In the genomic region with DNA sequence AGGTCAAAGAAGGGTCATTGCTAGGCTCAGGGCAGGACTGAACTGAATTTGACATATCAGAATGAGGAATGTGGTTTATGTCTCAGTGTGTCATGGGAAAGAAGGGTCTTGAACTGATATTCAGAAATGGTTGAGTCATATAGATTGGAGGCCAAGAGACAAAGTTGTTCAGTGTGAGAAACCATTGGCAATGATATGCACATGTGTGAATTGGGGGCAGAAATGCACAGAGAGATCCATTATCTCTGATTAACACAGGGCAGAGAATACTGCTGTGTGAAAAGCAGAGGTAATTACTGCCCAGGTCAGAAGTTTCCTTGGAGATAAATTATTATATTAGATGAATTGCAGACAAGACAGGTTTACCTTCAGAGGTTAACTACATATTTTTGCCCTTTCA, we compare ENCODE assay signal across 13 mouse cellular contexts.
"Had no signal": no experiment of that assay in that cellular context is flagged by ENCODE, and none has a peak within 500 bp of the region (broad histone marks: within the 10 kb centered on the region; RNA-seq: fewer than 3 reads in every experiment).

No protein-coding gene starts in this region.

- H3K4me3 ChIP-seq: intestine, embryonic 15.5 days; layer of hippocampus, adult 2 months; limb, embryonic 10.5 days; midbrain, embryonic 13.5 days; stomach, embryonic 15.5 days had no signal

- H3K9ac ChIP-seq: intestine, embryonic 15.5 days; midbrain, embryonic 13.5 days; stomach, embryonic 15.5 days had no signal

- DNase-seq: kidney, adult 18-20 months; kidney, postnatal 10 days; kidney, postnatal 4 days; lung, adult 18-20 months; right cerebral cortex, postnatal 14 days; thymus, adult 2 months; thymus, postnatal 25 days had no signal

- H3K4me2 ChIP-seq: intestine, embryonic 15.5 days; midbrain, embryonic 13.5 days; stomach, embryonic 15.5 days had no signal

- H3K27me3 ChIP-seq: intestine, embryonic 15.5 days; midbrain, embryonic 13.5 days; stomach, embryonic 15.5 days had no signal

- H3K9me3 ChIP-seq: intestine, embryonic 15.5 days; limb, embryonic 10.5 days; midbrain, embryonic 13.5 days; stomach, embryonic 15.5 days had no signal

- H3K4me1 ChIP-seq: limb, embryonic 10.5 days; midbrain, embryonic 13.5 days; stomach, embryonic 15.5 days had no signal

- H3K27ac ChIP-seq: hindbrain, postnatal 0 days; intestine, embryonic 15.5 days; layer of hippocampus, adult 2 months; limb, embryonic 10.5 days; midbrain, embryonic 13.5 days; stomach, embryonic 15.5 days had no signal

- H3K36me3 ChIP-seq: intestine, embryonic 15.5 days; limb, embryonic 10.5 days; midbrain, embryonic 13.5 days; stomach, embryonic 15.5 days had no signal

- ATAC-seq: hindbrain, postnatal 0 days; intestine, embryonic 15.5 days; midbrain, embryonic 13.5 days had no signal
